Mouse (Mus musculus) embryonic facial prominence, embryonic 12.5 days (tissue): Measurements from ENCODE around the gene Nrtn. TPM values are rescaled to one million over a fixed set of nuclear protein-coding genes. Genes with fewer than 3 reads are reported as not detected.

Experiments used
- ATAC-seq: fragments of 200-750 bp; cut with Nextera tagmentation; 2 replicates; pipeline ENCODE4 v1.8.0; 2017; ENCODE audit not compliant: insufficient number of reproducible peaks, insufficient read depth, low FRiP score, low TSS enrichment
- H3K27ac ChIP-seq: fragments of 300-500 bp; sonication (generic); 2 replicates; pipeline ENCODE4 v1.5.1; 2016; ENCODE audit warnings: mild to moderate bottlenecking
- H3K27me3 ChIP-seq: fragments of 300-500 bp; sonication (generic); 2 replicates; pipeline ENCODE4 v1.6.1; 2016; ENCODE audit warnings: mild to moderate bottlenecking, moderate library complexity
- H3K36me3 ChIP-seq: fragments of 300-500 bp; sonication (generic); 2 replicates; pipeline ENCODE4 v1.6.1; 2016; ENCODE audit warnings: mild to moderate bottlenecking
- H3K4me1 ChIP-seq: fragments of 300-500 bp; sonication (generic); 2 replicates; pipeline ENCODE4 v1.6.1; 2016
- H3K4me2 ChIP-seq: fragments of 300-500 bp; sonication (generic); replicated peaks from 2 replicates; pipeline ENCODE4 v1.6.1; 2016; ENCODE audit warnings: mild to moderate bottlenecking, moderate library complexity
- H3K4me3 ChIP-seq: fragments of 300-500 bp; sonication (generic); 2 replicates; pipeline ENCODE4 v1.5.1; 2016; ENCODE audit warnings: mild to moderate bottlenecking
- H3K9ac ChIP-seq: fragments of 300-500 bp; sonication (generic); 2 replicates; pipeline ENCODE4 v1.6.1; 2016; ENCODE audit warnings: mild to moderate bottlenecking, moderate library complexity
- H3K9me3 ChIP-seq: fragments of 300-500 bp; sonication (generic); 2 replicates; pipeline ENCODE4 v1.6.1; 2016; ENCODE audit warnings: mild to moderate bottlenecking, moderate library complexity
- WGBS: fragments of 180-500 bp; shearing (Covaris S2); methylation state at CpG from one replicate; pipeline ENCODE4 v1.1.7; 2016; 5-methylcytosine and 5-hydroxymethylcytosine counted together
- polyA plus RNA-seq: library from polyadenylated mRNA; unstranded; fragments of >200 nt; fragmentation: Nextera tagmentation; extraction: Ambion mirVana; gene quantifications from 2 replicates; pipeline ENCODE4 v1.2.1, GENCODE M21; 2016

The Nrtn gene
- polyA plus RNA-seq, 1 experiment from 2014 or later, result 11.9 TPM

- Histone ChIP-seq H3K27me3 (no peaks in the 10 kb centered on the region), H3K4me3 (no peak overlapping the region), H3K9ac (no peak overlapping the region), H3K4me2 (no peak overlapping the region), H3K9me3 (no peaks in the 10 kb centered on the region), H3K27ac (no peak overlapping the region), H3K4me1 (no peaks in the 10 kb centered on the region), H3K36me3 (peaks cover 9% of the 10 kb centered on the region)
- no peak for ATAC-seq
- 88% methylated on average over 11 of the region's 11 CpGs for WGBS
Observed at GRCm38 (mm10) chr17:56777568-56777967, 20.2 kb upstream of the Nrtn start.

DNA sequence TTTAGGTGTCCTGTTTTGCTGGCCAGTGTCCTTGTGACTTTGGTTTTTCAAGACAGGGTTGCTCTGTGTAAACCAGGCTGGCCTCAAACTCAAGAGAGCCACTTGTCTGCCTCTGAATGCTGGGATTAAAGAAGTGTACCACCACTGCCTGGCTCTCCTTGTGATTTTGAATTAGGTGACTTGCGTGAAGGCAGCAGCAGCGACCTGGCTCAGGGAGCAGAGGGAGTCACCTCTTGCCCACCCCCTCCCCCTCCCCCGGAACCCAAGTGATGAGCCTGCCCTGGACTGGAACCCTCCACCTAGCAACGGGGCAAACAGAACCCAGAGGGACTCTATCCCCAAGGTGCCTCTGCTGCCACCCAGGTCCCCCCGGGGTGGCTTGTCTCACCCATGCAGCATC, 12.6 kb upstream of the Nrtn start, which contains the start of gene Prr22:
TSS of gene Prr22 (plus strand) at position 301 of the 400 bp plus-strand sequence.
- Histone ChIP-seq H3K4me2 (no peak within 1 kb of the TSS), H3K9me3 (no peaks in the 10 kb centered on the region), H3K4me3 (no peak within 1 kb of the TSS), H3K27ac (no peak within 1 kb of the TSS), H3K36me3 (peaks cover 48% of the 10 kb centered on the region), H3K9ac (no peak within 1 kb of the TSS), H3K4me1 (peaks cover 4% of the 10 kb centered on the region; the same call in 1 of the 2 replicates), H3K27me3 (no peaks in the 10 kb centered on the region)
- ATAC-seq, result no peak
- WGBS, result 89% methylated on average over 5 of the region's 5 CpGs

DNA sequence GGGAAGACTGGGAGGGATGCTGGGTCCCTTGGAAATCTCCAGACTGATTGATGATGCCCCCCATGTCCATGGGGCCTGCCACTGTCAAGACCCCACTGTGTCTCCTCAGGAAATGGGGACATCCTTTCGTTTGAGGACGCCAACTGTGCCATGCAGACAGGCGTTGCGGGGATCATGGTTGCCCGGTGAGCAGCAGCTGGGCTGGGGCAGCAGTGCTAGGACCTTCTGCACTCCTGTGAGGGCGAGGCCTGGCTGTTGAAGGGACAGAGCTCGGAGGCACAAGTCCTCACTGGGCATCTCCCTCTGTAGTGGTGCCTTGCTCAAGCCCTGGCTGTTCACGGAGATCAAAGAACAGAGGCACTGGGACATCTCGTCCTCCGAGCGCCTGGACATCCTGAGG, 11.6 kb upstream of the Nrtn start:
- Histone ChIP-seq H3K27ac (no peak overlapping the region), H3K9me3 (no peaks in the 10 kb centered on the region), H3K9ac (no peak overlapping the region), H3K27me3 (no peaks in the 10 kb centered on the region), H3K4me2 (no peak overlapping the region), H3K4me3 (no peak overlapping the region), H3K36me3 (peaks cover 48% of the 10 kb centered on the region), H3K4me1 (peaks cover 4% of the 10 kb centered on the region; the same call in 1 of the 2 replicates)
- 94% methylated on average over 11 of the region's 11 CpGs for WGBS
- no peak for ATAC-seq

DNA sequence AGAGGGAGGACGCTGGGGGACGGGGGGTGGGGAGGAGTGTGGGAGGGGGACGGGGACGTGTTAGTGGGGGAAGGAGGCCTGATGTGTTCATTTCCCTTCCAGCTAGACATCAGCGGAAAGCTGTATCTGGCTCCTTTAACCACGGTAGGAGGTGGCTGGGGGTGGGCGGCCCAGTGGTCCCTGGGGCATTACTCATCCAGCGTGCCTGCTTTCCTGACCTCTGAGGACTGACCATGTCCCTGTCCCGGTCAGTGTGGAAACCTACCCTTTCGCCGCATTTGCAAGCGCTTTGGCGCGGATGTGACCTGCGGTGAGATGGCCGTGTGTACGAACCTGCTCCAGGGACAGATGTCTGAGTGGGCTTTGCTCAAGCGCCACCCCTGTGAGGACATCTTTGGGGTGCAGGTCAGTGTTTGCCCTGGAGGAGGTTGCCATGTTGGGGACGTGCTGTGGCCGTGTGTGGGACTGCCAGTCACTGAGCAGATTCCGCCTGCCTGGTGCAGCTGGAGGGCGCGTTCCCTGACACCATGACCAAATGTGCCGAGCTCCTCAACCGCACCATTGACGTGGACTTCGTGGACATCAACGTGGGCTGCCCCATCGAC, 10.3 kb upstream of the Nrtn start:
- Histone ChIP-seq H3K27me3 (no peaks in the 10 kb centered on the region), H3K4me3 (no peak overlapping the region), H3K36me3 (peaks cover 48% of the 10 kb centered on the region), H3K27ac (no peak overlapping the region), H3K9ac (no peak overlapping the region), H3K9me3 (no peaks in the 10 kb centered on the region), H3K4me1 (peaks cover 7% of the 10 kb centered on the region; the same call in 1 of the 2 replicates), H3K4me2 (no peak overlapping the region)
- 94% methylated on average over 29 of the region's 29 CpGs for WGBS
- ATAC-seq, result no peak

DNA sequence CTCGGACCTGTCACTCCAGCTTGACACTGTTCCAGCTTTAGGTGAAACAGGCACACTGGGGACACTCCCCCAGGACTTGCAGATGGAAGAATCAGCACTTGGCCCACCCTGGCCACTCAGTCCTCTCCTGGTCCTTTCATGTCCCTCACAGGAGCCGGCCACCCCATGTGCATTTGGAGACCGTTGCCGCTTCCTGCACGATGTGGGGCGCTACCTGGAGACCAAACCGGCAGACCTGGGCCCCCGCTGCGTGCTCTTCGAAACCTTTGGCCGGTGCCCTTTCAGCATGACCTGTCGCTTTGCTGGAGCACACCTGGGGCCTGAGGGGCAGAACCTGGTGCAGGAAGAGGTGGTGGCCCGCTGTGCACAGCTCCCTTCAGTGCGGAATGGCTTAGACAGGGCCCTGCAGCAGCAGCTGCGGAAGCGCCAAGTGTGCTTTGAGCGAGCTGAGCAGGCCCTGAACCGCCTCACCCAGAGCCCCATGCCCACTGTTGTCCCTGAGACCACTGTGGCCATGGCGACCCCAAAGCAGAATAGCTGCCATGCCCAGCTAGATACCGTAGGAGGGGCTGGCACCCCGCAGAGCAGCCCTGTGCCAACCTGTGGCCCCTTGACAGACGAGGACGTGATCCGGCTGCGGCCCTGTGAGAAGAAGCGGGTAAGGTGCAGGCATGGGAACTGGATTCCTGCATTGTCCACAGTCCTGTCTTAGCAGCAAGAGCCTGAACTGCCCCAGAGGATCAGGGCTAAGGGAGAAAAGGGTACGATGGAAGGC, 9.5 kb upstream of the Nrtn start:
- Histone ChIP-seq H3K9me3 (no peaks in the 10 kb centered on the region), H3K36me3 (peaks cover 48% of the 10 kb centered on the region)

DNA sequence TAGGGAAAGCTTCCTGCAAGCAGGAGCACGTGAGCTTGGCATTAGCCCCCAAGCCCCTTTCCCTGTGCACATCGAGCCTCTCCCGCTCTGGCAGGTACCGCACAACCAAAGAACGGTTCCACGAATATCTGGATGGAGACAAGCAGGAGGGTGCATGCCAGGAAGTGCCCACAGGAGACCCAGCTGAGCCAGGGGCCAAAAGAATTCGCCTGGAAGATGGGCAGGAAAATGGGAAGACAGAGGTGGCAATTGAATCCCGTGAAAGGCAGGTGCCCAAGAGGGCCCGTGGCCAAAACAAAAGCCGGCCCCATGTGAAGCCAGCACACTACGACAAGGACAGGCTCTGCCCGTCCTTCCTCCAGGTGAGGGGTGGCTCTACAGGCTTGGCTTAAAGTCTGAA, 8.1 kb upstream of the Nrtn start:
- no peak for ATAC-seq

More for the DNA sequence above, 9.5 kb upstream of the Nrtn start:
- ATAC-seq, result no peak
- Histone ChIP-seq H3K27ac (no peak overlapping the region), H3K27me3 (no peaks in the 10 kb centered on the region), H3K4me1 (peaks cover 15% of the 10 kb centered on the region), H3K4me3 (no peak overlapping the region), H3K4me2 (no peak overlapping the region), H3K9ac (no peak overlapping the region)
- WGBS, result 92% methylated on average over 27 of the region's 27 CpGs

DNA sequence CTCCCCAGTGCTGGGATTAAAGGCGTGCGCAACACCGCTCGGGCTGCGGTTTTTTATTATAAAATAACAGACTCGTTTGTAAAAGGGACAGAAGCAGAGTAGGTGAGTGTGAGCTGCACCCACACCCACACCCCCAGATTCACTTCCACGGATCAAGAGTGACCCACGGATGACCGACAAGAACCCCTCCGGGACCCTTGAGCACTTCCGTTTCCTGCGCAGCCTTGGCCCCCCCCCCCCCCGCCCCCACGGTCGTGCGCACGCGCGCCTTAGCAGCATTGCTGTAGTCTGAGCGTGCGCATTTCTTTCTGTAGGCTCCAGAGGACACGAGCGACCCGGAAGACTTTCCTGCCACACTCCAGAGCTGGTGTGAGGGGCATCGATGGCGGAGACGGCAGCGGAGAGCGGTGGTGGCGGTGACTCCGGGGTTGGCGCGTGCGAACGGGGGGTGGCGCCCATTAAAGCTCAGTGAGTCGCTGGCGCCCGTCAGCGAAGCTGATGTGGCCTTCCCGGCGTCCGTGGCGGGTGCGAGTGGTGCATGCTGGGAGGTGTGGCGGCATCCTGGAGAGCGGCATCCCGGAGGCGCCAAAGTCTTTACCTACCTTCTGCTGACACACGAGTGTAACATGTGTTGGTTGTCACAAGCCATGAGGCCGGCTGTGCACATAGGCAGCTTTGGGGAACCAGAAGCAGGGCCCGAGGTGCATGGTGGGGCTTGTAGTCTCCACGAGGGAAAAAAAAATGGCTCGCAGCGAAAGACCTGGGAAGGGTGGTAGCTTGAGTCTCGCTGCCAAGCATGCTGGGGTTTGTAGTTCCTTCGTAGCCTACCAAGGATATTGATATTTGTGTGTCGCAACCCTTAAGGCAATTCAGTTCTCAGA, 7.4 kb upstream of the Nrtn start, which contains the start of gene Dus3l:
TSS of gene Dus3l (plus strand) at position 284 of the 881 bp plus-strand sequence.
- Histone ChIP-seq H3K27me3 (peaks cover 9% of the 10 kb centered on the region; the same call in 1 of the 2 replicates), H3K4me3 (peak within 1 kb of the TSS; percentile 76), H3K4me1 (peaks cover 20% of the 10 kb centered on the region), H3K36me3 (peaks cover 32% of the 10 kb centered on the region), H3K9me3 (no peaks in the 10 kb centered on the region), H3K9ac (peak within 1 kb of the TSS; percentile 74), H3K27ac (peak within 1 kb of the TSS; percentile 93), H3K4me2 (peak within 1 kb of the TSS; percentile 78)
- 2% methylated on average over 56 of the region's 58 CpGs for WGBS
- ATAC-seq, result peak; percentile 70

More for the DNA sequence above, 8.1 kb upstream of the Nrtn start:
- WGBS, result 59% methylated on average over 12 of the region's 12 CpGs
- peaks cover 39% of the 10 kb centered on the region for H3K36me3 ChIP-seq
- H3K27me3 ChIP-seq, result peaks cover 4% of the 10 kb centered on the region; the same call in 1 of the 2 replicates
- peaks cover 20% of the 10 kb centered on the region for H3K4me1 ChIP-seq
- H3K27ac ChIP-seq, result no peak overlapping the region
- H3K9ac ChIP-seq, result peak overlapping the region; percentile 74
- H3K9me3 ChIP-seq, result no peaks in the 10 kb centered on the region
- H3K4me2 ChIP-seq, result peak overlapping the region; percentile 78
- H3K4me3 ChIP-seq, result peak overlapping the region; percentile 76

DNA sequence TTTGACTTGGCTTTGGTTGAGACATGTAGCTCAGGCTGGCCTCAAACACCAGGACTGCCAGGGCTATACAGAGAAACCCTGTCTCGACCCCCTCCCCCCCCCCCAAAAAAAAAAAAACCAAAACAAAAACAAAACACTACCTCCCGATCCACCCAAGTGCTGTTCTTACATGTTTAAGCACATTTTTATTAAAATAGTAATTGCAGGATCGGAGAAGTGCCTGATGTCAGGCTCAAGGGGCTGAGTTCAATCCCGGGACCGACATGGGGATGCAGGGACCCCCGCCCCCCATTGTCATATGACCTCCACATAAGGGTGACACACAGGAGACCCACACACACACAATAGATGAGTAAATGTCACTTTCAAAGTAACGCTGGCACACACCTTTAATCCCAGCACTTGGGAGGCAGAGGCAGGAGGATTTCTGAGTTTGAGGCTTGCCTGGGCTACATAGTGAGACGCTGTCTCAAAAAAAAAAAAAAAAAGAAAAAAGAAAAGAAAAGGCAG, 6.5 kb upstream of the Nrtn start:
- Histone ChIP-seq H3K9ac (no peak overlapping the region), H3K27me3 (peaks cover 10% of the 10 kb centered on the region; the same call in 1 of the 2 replicates), H3K4me1 (peaks cover 20% of the 10 kb centered on the region), H3K27ac (no peak overlapping the region), H3K9me3 (no peaks in the 10 kb centered on the region), H3K4me3 (peak overlapping the region; percentile 76; the same call in 1 of the 2 replicates), H3K4me2 (peak overlapping the region; percentile 78; the same call in 1 of the 2 replicates), H3K36me3 (peaks cover 24% of the 10 kb centered on the region)
- ATAC-seq, result no peak
- WGBS, result 75% methylated on average over 8 of the region's 8 CpGs

- Histone ChIP-seq H3K4me3 (no peak overlapping the region), H3K4me1 (peaks cover 20% of the 10 kb centered on the region), H3K27me3 (peaks cover 13% of the 10 kb centered on the region; the same call in 1 of the 2 replicates), H3K4me2 (no peak overlapping the region), H3K9ac (no peak overlapping the region), H3K27ac (peak overlapping the region; percentile 41), H3K9me3 (no peaks in the 10 kb centered on the region), H3K36me3 (peaks cover 16% of the 10 kb centered on the region)
- WGBS, result 49% methylated on average over 27 of the region's 27 CpGs
- no peak for ATAC-seq
Observed at GRCm38 (mm10) chr17:56762769-56763731, 5.7 kb upstream of the Nrtn start.

DNA sequence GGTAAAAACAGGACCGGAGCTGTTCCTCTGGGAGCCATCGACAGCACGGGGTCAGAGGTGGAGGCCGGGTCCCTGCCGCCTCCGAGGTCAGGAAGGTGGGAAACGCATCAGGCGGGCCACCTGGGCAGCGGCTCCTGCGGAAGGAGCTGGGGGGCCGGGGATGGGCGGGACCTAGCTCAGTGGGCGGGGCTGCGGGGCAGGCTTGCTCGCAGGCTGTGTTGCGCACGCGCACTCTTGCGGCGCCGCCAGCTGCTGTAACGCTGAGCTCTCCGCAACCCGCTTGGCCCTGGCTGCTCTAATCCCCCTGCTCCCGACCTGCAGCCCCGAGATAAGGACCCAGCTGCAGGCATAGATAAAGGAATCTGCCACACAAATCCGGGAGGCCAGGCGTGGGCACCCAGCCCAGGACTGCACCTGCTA, 4.7 kb upstream of the Nrtn start:
- under 1% methylated on average over 28 of the region's 28 CpGs for WGBS

More for the DNA sequence above, 4.7 kb upstream of the Nrtn start:
- ATAC-seq, result peak; percentile 8; the same call in 1 of the 2 replicates
- H3K4me1 ChIP-seq, result peaks cover 29% of the 10 kb centered on the region
- peaks cover 7% of the 10 kb centered on the region for H3K36me3 ChIP-seq
- H3K9ac ChIP-seq, result peak overlapping the region; percentile 57
- peak overlapping the region; percentile 48 for H3K4me3 ChIP-seq
- H3K9me3 ChIP-seq, result no peaks in the 10 kb centered on the region
- H3K27ac ChIP-seq, result peak overlapping the region; percentile 75
- H3K4me2 ChIP-seq, result peak overlapping the region; percentile 75
- H3K27me3 ChIP-seq, result peaks cover 24% of the 10 kb centered on the region
